Mouse (Mus musculus) heart, adult 2 months (tissue): ENCODE measurements around the gene Tgfbr3l. TPM values are rescaled to one million over a fixed set of nuclear protein-coding genes. Genes with fewer than 3 reads are reported as not detected.

Experiments used
- DNase-seq, 2 experiments: peaks; one replicate each; pipeline ENCODE4 v3.0.0; 2021
- H3K27ac ChIP-seq: fragments of 200-600 bp; 2 replicates; pipeline ENCODE4 v1.8.1; 2022
- H3K27me3 ChIP-seq: fragments of 200-500 bp; 2 replicates; pipeline ENCODE4 v1.6.1; 2012; ENCODE audit warnings: mild to moderate bottlenecking, low read length, inconsistent platforms, mixed read lengths; ENCODE audit not compliant: control insufficient read depth, insufficient read depth
- H3K36me3 ChIP-seq: fragments of 200-500 bp; 2 replicates; pipeline ENCODE4 v1.6.1; 2012; ENCODE audit warnings: low read length, inconsistent platforms; ENCODE audit not compliant: control insufficient read depth, insufficient read depth
- H3K4me1 ChIP-seq: fragments of 200-500 bp; 2 replicates; pipeline ENCODE4 v1.6.1; 2011; ENCODE audit warnings: low read length; ENCODE audit not compliant: control insufficient read depth, insufficient read depth
- H3K4me3 ChIP-seq: fragments of 200-600 bp; 2 replicates; pipeline ENCODE4 v1.8.1; 2022
- H3K79me2 ChIP-seq: fragments of 200-500 bp; replicated peaks from 2 replicates; pipeline ENCODE4 v1.6.1; 2012; ENCODE audit warnings: mild to moderate bottlenecking, inconsistent platforms, low read length, moderate library complexity, mixed read lengths; ENCODE audit not compliant: control insufficient read depth, insufficient read depth
- H3K9ac ChIP-seq: fragments of 200-500 bp; 2 replicates; pipeline ENCODE4 v1.6.1; 2012; ENCODE audit warnings: low read depth, mild to moderate bottlenecking, control low read depth, inconsistent platforms, low read length, mixed read lengths
- CTCF ChIP-seq: fragments of 200-600 bp; IDR thresholded peaks from 2 replicates; pipeline ENCODE4 v1.8.1; 2022; ENCODE audit warnings: antibody characterized with exemption, mild to moderate bottlenecking, moderate library complexity
- EP300 ChIP-seq: fragments of 200-500 bp; IDR thresholded peaks from 2 replicates; pipeline ENCODE4 v1.6.1; 2011; ENCODE audit warnings: low read depth, low read length, control low read depth; ENCODE audit not compliant: insufficient read depth
- POLR2A ChIP-seq: fragments of 200-500 bp; IDR thresholded peaks from 2 replicates; pipeline ENCODE4 v1.6.1; 2011; ENCODE audit warnings: mild to moderate bottlenecking, low read depth, low read length, control low read depth; ENCODE audit not compliant: insufficient read depth
- WGBS: fragments of 180-500 bp; shearing (Covaris S2); methylation state at CpG from one replicate; pipeline ENCODE4 v1.1.7; 2018; 5-methylcytosine and 5-hydroxymethylcytosine counted together
- intact Hi-C: fragments of 180-260 bp; cut with DNase I; formaldehyde crosslinking; loops from one replicate; pipeline ENCODE4 v1.15.1; 2025
- polyA plus RNA-seq: library from polyadenylated mRNA; depleted of rRNA; stranded (reverse); fragments of >200 nt; gene quantifications from 2 replicates; pipeline ENCODE4 v1.2.3, GENCODE M21; 2012; rRNA removed
- total RNA-seq, 2 experiments: library from RNA; stranded (reverse); gene quantifications; 2 replicates each; pipeline ENCODE4 v1.2.3; 2021

The Tgfbr3l gene
- total and polyA plus RNA-seq, 3 experiments, result 2.7 to 10.0 (median 3.8) TPM

DNA sequence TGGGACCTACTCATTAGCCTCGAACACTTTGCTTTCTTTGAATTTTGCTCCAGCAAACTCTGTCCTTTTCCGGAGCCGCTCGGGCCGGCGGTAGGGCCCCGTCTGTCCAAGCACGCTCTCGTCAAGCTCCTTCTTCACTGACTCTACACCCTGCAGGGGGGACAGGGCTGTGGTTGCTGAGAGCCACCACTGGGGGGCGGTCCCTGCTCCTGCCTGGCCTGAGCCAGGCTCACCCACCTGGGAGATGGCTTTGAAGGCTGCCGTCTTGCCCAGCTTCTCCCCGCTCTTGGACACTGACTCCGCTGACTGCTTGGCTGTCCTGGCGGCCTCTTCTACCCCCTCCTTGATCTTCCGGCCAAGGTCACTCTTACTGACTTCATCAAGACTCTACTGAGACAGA lies 19.6 kb downstream of the Tgfbr3l start:
- Histone ChIP-seq H3K4me1 (no peaks in the 10 kb centered on the region), H3K9ac (no peak overlapping the region), H3K27ac (no peak overlapping the region), H3K79me2 (no peaks in the 10 kb centered on the region), H3K4me3 (no peak overlapping the region), H3K27me3 (no peaks in the 10 kb centered on the region), H3K36me3 (no peaks in the 10 kb centered on the region)
- 80% methylated on average over 15 of the region's 15 CpGs for WGBS
- TF ChIP-seq CTCF (peak; percentile 58), POLR2A (no peak), EP300 (no peak)
- intact Hi-C loops, result no loop called here
- DNase-seq, result no peak

DNA sequence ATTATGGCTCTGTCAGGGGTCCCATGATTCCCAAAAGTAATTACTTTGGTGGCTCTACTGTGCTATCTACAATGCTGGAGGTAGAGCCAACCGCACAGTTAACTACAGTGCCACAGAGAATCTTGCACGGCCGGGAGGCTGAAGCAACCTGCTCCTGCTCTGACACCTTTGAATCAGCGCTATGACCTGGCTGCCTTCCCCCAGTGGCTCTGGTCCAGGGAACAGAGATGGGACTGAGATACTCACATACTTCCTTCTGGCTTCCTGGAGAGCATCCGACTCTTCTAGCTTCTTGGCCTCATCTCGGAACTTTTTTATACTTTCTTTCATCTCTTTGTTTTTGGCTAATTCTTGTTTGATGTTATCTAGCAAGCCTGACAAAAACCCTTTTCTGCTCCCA lies 21.6 kb downstream of the Tgfbr3l start:
- no peaks in the 10 kb centered on the region for H3K4me1 ChIP-seq
- DNase-seq, result no peak
- no peak for TF ChIP-seq EP300
- TF ChIP-seq CTCF, result no peak
- no peak for TF ChIP-seq POLR2A
- H3K27me3 ChIP-seq, result no peaks in the 10 kb centered on the region
- intact Hi-C loops, result no loop called here
- WGBS, result 69% methylated on average over 6 of the region's 6 CpGs
- peaks cover 4% of the 10 kb centered on the region for H3K36me3 ChIP-seq
- no peak overlapping the region for H3K9ac ChIP-seq
- H3K4me3 ChIP-seq, result no peak overlapping the region
- no peak overlapping the region for H3K27ac ChIP-seq
- H3K79me2 ChIP-seq, result no peaks in the 10 kb centered on the region; the same call in 1 of the 2 replicates

GRCm38 (mm10) chr8:4275275-4276110 lies 27.5 kb downstream of the Tgfbr3l start, which contains the start of gene Timm44:
Gene Timm44 (minus strand): TSS chr8:4275913.
- Histone ChIP-seq H3K4me3 (peak within 1 kb of the TSS; percentile 86), H3K9ac (peak within 1 kb of the TSS; percentile 86), H3K79me2 (peaks cover 2% of the 10 kb centered on the region), H3K27ac (peak within 1 kb of the TSS; percentile 79), H3K4me1 (no peaks in the 10 kb centered on the region; the same call in 1 of the 2 replicates), H3K27me3 (no peaks in the 10 kb centered on the region), H3K36me3 (peaks cover 9% of the 10 kb centered on the region)
- intact Hi-C loops, result loop anchor here (1.0 to 2.0 kb wide), 3 partner anchors 16 to 49 kb away; partner anchors contain the start of genes Ccl25, Ctxn1, Elavl1 and Gm49320
- TF ChIP-seq POLR2A (peak; percentile 86), EP300 (peak; percentile 82), CTCF (no peak)
- peak; percentile 95 for DNase-seq
- under 1% methylated on average over 39 of the region's 39 CpGs for WGBS

DNA sequence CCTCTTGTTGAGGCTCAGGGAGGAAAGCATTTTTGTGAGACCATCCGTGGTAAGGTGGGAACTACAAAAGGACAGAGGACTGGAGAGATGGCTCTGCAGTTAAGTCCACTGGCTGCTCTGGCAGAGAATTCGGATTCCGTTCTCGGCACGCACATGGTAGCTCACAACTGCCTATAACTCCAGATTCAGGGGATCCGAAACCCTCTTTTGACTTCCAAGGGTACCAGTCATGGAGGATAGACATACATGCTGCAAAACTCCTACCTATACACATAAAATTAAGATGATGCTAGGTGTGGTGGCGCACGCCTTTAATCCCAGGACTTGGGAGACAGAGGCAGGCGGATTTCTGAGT lies 28.1 kb downstream of the Tgfbr3l start:
- no peak for TF ChIP-seq CTCF
- no peak for TF ChIP-seq POLR2A
- TF ChIP-seq EP300, result no peak
- Histone ChIP-seq H3K36me3 (peaks cover 9% of the 10 kb centered on the region), H3K27ac (peak overlapping the region; percentile 79), H3K4me3 (peak overlapping the region; percentile 86), H3K79me2 (peaks cover 2% of the 10 kb centered on the region), H3K27me3 (no peaks in the 10 kb centered on the region), H3K9ac (peak overlapping the region; percentile 67), H3K4me1 (no peaks in the 10 kb centered on the region; the same call in 1 of the 2 replicates)
- intact Hi-C loops, result no loop called here
- no peak for DNase-seq
- 19% methylated on average over 9 of the region's 9 CpGs for WGBS

DNA sequence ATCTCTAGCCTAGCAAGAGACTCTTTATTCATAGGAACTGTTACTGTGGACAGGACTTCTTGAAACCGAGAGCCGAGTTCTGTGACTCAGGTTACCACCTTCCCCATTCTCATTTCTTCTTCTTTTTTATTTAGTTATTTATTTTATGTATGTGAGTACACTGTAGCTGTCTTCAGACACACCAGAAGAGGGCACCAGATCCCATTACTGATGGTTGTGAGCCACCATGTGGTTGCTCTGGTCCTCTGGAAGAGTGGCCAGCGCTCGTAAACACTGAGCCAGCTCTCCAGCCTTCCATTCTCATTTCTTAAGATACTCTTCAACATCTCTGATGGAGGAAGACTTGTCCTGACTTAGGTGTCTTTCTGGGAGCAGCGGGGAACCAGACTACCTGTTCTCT lies 44.7 kb downstream of the Tgfbr3l start:
- intact Hi-C loops, result no loop called here
- peak; percentile 50 for TF ChIP-seq CTCF
- no peak for TF ChIP-seq EP300
- no peak for TF ChIP-seq POLR2A
- no peak for DNase-seq
- no peak overlapping the region for H3K9ac ChIP-seq
- no peak overlapping the region for H3K4me3 ChIP-seq
- no peaks in the 10 kb centered on the region for H3K79me2 ChIP-seq
- 85% methylated on average over 5 of the region's 5 CpGs for WGBS
- peaks cover 2% of the 10 kb centered on the region for H3K36me3 ChIP-seq
- no peaks in the 10 kb centered on the region for H3K27me3 ChIP-seq
- H3K4me1 ChIP-seq, result no peaks in the 10 kb centered on the region
- no peak overlapping the region for H3K27ac ChIP-seq

DNA sequence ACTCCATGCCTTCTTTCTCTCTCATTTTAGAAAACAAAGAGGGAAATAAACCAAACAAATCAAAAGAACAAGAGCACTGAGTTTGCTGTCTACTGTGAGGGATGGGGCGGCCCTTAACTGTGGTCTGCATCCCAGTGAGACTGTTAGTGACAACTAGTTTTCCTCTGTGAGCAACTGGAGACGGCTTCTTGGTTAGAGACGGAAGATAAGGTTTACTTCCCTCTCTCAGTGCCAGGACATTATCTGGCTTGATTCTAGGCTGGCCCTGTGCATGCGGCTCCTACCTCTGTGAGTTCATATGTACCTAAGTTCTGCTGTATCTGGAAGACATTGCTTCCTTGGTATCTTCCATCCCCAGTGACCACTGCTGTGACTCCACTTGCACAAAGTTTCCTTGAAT lies 49.8 kb downstream of the Tgfbr3l start:
- Histone ChIP-seq H3K4me1 (no peaks in the 10 kb centered on the region), H3K36me3 (peaks cover 2% of the 10 kb centered on the region), H3K9ac (no peak overlapping the region), H3K4me3 (no peak overlapping the region), H3K27ac (no peak overlapping the region), H3K79me2 (peaks cover 3% of the 10 kb centered on the region; the same call in 1 of the 2 replicates), H3K27me3 (no peaks in the 10 kb centered on the region)
- intact Hi-C loops, result no loop called here
- no peak for DNase-seq
- WGBS, result 64% methylated on average over 4 of the region's 4 CpGs
- TF ChIP-seq POLR2A (no peak), EP300 (no peak), CTCF (no peak)

Other genes with a start within 250 kb of the Tgfbr3l start
- gene Cd209f, start 142.4 kb upstream of the Tgfbr3l start, total RNA-seq, result 1 to 10 TPM in 1 of 2 experiments, under 1 TPM in 1; 0.60 to 1.1 TPM
- gene Cd209f, start 142.4 kb upstream of the Tgfbr3l start, polyA plus RNA-seq, result 1.4 and 2.3 TPM in 2 replicates
- under 1 TPM in 1 of 2 experiments, not detected in 1; 0.23 TPM for gene Cd209g, start 114.1 kb upstream of the Tgfbr3l start, total RNA-seq
- gene Cd209g, start 114.1 kb upstream of the Tgfbr3l start, polyA plus RNA-seq, result 1.00 and 2.1 TPM in 2 replicates
- 10 to 100 TPM; 20.6 to 22.3 TPM for gene Evi5l, start 81.6 kb upstream of the Tgfbr3l start, total RNA-seq
- 20.2 and 27.3 TPM in 2 replicates for gene Evi5l, start 81.6 kb upstream of the Tgfbr3l start, polyA plus RNA-seq
- gene Prr36, start 30.8 kb upstream of the Tgfbr3l start, total RNA-seq, result under 1 TPM in 1 of 2 experiments, not detected in 1; 0.05 TPM
- 0.04 TPM in 1 of 2 replicates, not detected in the other for gene Prr36, start 30.8 kb upstream of the Tgfbr3l start, polyA plus RNA-seq
- gene Lrrc8e, start 21.4 kb upstream of the Tgfbr3l start, total RNA-seq, result under 1 TPM; 0.37 to 0.52 TPM
- 0.09 and 0.29 TPM in 2 replicates for gene Lrrc8e, start 21.4 kb upstream of the Tgfbr3l start, polyA plus RNA-seq
- 10 to 100 TPM; 63.8 to 65.9 TPM for gene Map2k7, start 9.5 kb upstream of the Tgfbr3l start, total RNA-seq
- gene Map2k7, start 9.5 kb upstream of the Tgfbr3l start, polyA plus RNA-seq, result 27.8 and 53.1 TPM in 2 replicates
- under 1 TPM in 1 of 2 experiments, not detected in 1; 0.45 TPM for gene Gm49320, start 9.3 kb upstream of the Tgfbr3l start, total RNA-seq
- gene Gm49320, start 9.3 kb upstream of the Tgfbr3l start, polyA plus RNA-seq, result 0.64 and 2.6 TPM in 2 replicates
- gene Snapc2, start 4.9 kb downstream of the Tgfbr3l start, total RNA-seq, result 10 to 100 TPM; 14.7 to 16.2 TPM
- gene Snapc2, start 4.9 kb downstream of the Tgfbr3l start, polyA plus RNA-seq, result 18.5 and 38.1 TPM in 2 replicates
- gene Ctxn1, start 11.1 kb downstream of the Tgfbr3l start, total RNA-seq, result under 1 TPM; 0.60 to 0.91 TPM
- 5.2 and 5.7 TPM in 2 replicates for gene Ctxn1, start 11.1 kb downstream of the Tgfbr3l start, polyA plus RNA-seq
- gene Timm44, start 27.7 kb downstream of the Tgfbr3l start, total RNA-seq, result 100 to 1,000 TPM in 1 of 2 experiments, 10 to 100 TPM in 1; 92.4 to 105 TPM
- gene Timm44, start 27.7 kb downstream of the Tgfbr3l start, polyA plus RNA-seq, result 92.8 and 117 TPM in 2 replicates
- gene Ccl25, start 77.0 kb downstream of the Tgfbr3l start, total RNA-seq, result 1 to 10 TPM; 2.9 to 5.1 TPM
- gene Ccl25, start 77.0 kb downstream of the Tgfbr3l start, polyA plus RNA-seq, result 2.5 and 3.5 TPM in 2 replicates
- gene Elavl1, start 77.2 kb downstream of the Tgfbr3l start, total RNA-seq, result 10 to 100 TPM; 60.0 to 61.1 TPM
- 25.9 and 32.5 TPM in 2 replicates for gene Elavl1, start 77.2 kb downstream of the Tgfbr3l start, polyA plus RNA-seq
- 10 to 100 TPM; 33.2 to 33.6 TPM for gene Cers4, start 244.8 kb downstream of the Tgfbr3l start, total RNA-seq
- gene Cers4, start 244.8 kb downstream of the Tgfbr3l start, polyA plus RNA-seq, result 89.8 and 92.8 TPM in 2 replicates